Mouse (Mus musculus): ENCODE results near the gene Klhl8.

Klhl8 gene

DNA sequence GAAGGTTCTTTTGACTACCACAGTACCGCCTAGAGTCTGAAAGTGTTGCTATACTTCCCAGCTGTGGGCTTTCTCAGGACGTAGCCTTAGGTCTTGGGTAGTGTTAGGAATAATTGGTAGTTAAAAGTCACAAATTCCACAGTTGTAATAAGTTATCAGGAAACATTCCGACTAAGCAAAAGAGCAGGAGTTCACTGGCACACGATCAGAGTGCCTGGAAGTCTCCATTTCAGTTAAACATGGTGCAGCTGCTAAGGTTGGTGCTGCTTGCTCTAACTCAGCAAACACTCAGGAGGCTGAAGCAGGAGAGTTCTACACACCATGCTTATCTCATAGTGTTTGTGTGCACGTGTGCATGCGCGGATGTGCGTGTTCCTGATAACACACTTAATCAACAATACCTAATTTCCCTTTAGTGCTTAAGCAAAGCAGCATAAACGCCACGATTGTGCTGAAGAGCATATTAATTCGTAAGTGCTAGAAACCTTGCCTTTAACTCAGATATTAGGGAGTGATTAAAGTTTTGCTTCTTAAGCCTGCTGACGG lies 97.0 kb downstream of the Klhl8 start:
- DNase-seq (ENCODE audit: low spot score) = no peak

DNA sequence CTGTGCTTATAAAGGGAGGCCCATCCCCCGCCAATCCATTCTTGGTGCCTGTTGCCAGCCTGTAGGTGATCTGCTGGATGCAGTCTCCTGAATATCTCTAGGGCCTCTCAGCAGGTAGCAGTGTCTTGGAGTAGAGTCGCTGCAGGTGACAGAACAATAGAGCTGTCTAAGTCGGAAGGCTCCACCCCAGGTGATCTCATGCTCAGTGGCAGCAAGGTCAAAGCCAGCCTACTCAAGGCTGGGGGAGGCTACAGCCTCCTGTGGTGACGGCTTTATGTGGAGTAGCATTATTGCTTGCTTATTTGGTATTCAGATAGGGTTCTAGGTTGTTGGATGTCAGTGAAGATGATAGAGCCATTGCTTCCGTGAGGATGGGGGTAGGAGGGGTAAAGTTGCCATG lies 97.8 kb downstream of the Klhl8 start:
- no peak for DNase-seq (ENCODE audit: low spot score)

Measured in ovary, postnatal 14 days (tissue).